Mouse (Mus musculus) ES-E14 (cell line): ENCODE measurements around the gene Mrps34. TPM values are rescaled to one million over a fixed set of nuclear protein-coding genes. Genes with fewer than 3 reads are reported as not detected.

Source experiments
- DNase-seq: peaks from one replicate; pipeline ENCODE4 v3.0.0-alpha.2; 2013; ENCODE audit warnings: low read depth, low spot score
- H3K27ac ChIP-seq: 2 replicates; pipeline ENCODE4 v1.5.1; 2012; ENCODE audit warnings: low read depth, mild to moderate bottlenecking, low read length, moderate library complexity, mixed read lengths; ENCODE audit not compliant: poor library complexity, insufficient read depth, severe bottlenecking
- H3K36me3 ChIP-seq: 2 replicates; pipeline ENCODE4 v1.6.1; 2012; ENCODE audit warnings: mild to moderate bottlenecking, low read length, moderate library complexity, mixed read lengths; ENCODE audit not compliant: control insufficient read depth, poor library complexity, insufficient read depth, severe bottlenecking
- H3K4me1 ChIP-seq, 2 experiments: fragments of 150-350 bp in 1 of 2; sonication (generic) in 1 of 2; 2 replicates each; pipeline ENCODE4 v1.6.1; 2012; ENCODE audit warnings: low read length in 2 of 2, mild to moderate bottlenecking in 1 of 2, mixed read lengths in 1 of 2; ENCODE audit not compliant: control insufficient read depth in 2 of 2, insufficient read depth in 2 of 2, poor library complexity in 1 of 2
- H3K4me3 ChIP-seq, 2 experiments: fragments of 150-350 bp in 1 of 2; sonication (generic) in 1 of 2; 2 replicates each; pipeline ENCODE4 v1.5.1; 2012; ENCODE audit warnings: low read length in 2 of 2, low read depth in 1 of 2, mild to moderate bottlenecking in 1 of 2, mixed read lengths in 1 of 2; ENCODE audit not compliant: insufficient read depth in 1 of 2, poor library complexity in 1 of 2, severe bottlenecking in 1 of 2
- H3K9ac ChIP-seq: 2 replicates; pipeline ENCODE4 v1.6.1; 2012; ENCODE audit warnings: low read depth, mild to moderate bottlenecking, low read length, mixed read lengths; ENCODE audit not compliant: poor library complexity, insufficient read depth, severe bottlenecking
- H3K9me3 ChIP-seq: fragments of 150-350 bp; sonication (generic); 2 replicates; pipeline ENCODE4 v1.6.1; 2012; ENCODE audit warnings: low read depth, mild to moderate bottlenecking, low read length; ENCODE audit not compliant: control insufficient read depth, insufficient read depth
- CHD2 ChIP-seq: IDR thresholded peaks from 2 replicates; pipeline ENCODE4 v1.6.1; 2014; ENCODE audit warnings: mild to moderate bottlenecking, low read depth, low read length, inconsistent platforms
- HCFC1 ChIP-seq: IDR thresholded peaks from 2 replicates; pipeline ENCODE4 v1.6.1; 2012; ENCODE audit warnings: low read length, inconsistent platforms, borderline replicate concordance; ENCODE audit not compliant: insufficient read depth
- MAFK ChIP-seq: IDR thresholded peaks from 2 replicates; pipeline ENCODE4 v1.6.1; 2014; ENCODE audit warnings: mild to moderate bottlenecking, low read depth, low read length, inconsistent platforms; ENCODE audit not compliant: insufficient read depth
- ZC3H11A ChIP-seq: IDR thresholded peaks from 2 replicates; pipeline ENCODE4 v1.6.1; 2012; ENCODE audit warnings: low read depth, mild to moderate bottlenecking, inconsistent platforms, low read length, borderline replicate concordance
- ZNF384 ChIP-seq: IDR thresholded peaks from 2 replicates; pipeline ENCODE4 v1.6.1; 2012; ENCODE audit warnings: low read depth, low read length, inconsistent platforms
- in situ Hi-C, 2 experiments: fragments of 600-800 bp; cut with MboI; formaldehyde crosslinking; loops; one replicate each; pipeline ENCODE4 v1.15.1; 2025; ENCODE audit warnings: low sequenced_read_pairs in 2 of 2, inconsistent platforms in 1 of 2; ENCODE audit not compliant: unreplicated experiment in 2 of 2
- total RNA-seq: library from RNA; depleted of rRNA; stranded (reverse); fragments of 300-350 nt; gene quantifications from 2 replicates; pipeline ENCODE4 v1.2.3, GENCODE M21; 2012

The Mrps34 gene
- total RNA-seq, 1 experiment = 36.1 TPM

DNA sequence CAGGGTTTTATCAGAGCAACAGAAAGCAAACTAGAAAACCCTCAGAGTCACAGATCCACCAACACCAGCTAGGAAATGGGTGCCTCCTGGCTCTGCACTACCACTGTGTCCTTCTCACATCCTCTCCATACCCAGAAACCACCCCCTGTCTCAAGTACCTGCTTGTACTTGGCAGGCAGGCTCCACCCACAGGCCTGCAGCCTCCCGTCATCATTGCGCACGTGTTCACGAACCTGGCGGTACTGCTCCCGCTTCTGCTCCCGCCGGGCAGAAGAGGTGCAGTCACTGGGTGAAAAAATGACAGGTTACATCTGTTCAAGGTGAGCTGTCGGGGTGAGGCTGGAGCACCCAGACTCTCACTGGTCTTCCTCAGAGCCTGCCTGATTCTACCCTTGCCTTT is 8.9 kb downstream of the Mrps34 start:
- peaks cover 0 to 3% of the 10 kb centered on the region in 2 experiments; a peak in 1 of 4 replicates for H3K4me1 ChIP-seq
- H3K9ac ChIP-seq = no peak overlapping the region
- no peak for TF ChIP-seq CHD2
- no peak for TF ChIP-seq ZNF384
- TF ChIP-seq ZC3H11A = no peak
- TF ChIP-seq MAFK = no peak
- no peak for TF ChIP-seq HCFC1
- H3K36me3 ChIP-seq = peaks cover 51% of the 10 kb centered on the region
- H3K4me3 ChIP-seq = no peak overlapping the region
- H3K27ac ChIP-seq = no peak overlapping the region
- no peak for DNase-seq
- in situ Hi-C loops = no loop called here
- no peaks in the 10 kb centered on the region for H3K9me3 ChIP-seq

DNA sequence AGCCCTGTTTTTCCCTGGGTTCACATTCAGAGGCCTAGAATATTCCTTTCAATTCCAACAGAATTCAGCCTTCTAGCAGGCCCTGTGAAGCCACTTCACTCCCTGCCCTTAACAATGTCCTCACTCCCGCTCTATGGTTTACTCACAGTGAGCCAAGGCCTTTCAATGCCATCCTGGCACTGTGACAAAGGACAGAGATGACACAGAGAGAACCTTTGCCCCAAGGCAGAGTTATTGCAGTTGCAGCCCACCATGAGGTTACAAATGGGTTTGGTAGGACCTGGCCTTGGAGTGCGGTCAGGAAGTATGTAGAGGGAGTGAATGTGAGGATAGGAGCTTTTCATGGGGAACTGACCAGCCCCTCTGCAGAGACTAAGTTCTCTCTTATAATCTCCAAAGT is 12.7 kb downstream of the Mrps34 start:
- H3K4me1 ChIP-seq = peaks cover 0 to 3% of the 10 kb centered on the region in 2 experiments; a peak in 1 of 4 replicates

DNA sequence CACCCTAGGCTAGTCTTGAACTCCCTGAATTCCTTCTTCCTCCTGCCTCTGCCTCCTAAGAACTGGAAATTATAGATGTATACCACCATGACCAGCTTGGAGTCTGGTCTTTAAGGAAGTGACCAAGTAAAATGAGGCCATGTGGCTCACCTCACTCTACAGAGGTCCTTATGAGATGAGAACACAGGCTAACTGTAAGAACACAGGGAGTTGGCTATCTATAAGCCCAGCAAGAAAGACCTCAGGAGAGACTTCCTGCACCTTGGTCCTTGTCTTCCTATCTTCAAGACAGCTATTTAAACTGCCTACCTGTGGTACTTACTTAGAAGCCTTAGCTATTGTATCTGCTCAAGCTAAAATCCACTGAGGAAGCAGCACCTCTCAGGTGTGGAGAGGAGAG is 19.1 kb downstream of the Mrps34 start:
- no peak for DNase-seq
- no peak overlapping the region for H3K9ac ChIP-seq
- in situ Hi-C loops = no loop called here
- H3K4me3 ChIP-seq = no peak overlapping the region
- no peak for TF ChIP-seq MAFK
- TF ChIP-seq CHD2 = no peak
- TF ChIP-seq ZC3H11A = no peak
- no peak for TF ChIP-seq ZNF384
- TF ChIP-seq HCFC1 = no peak
- H3K36me3 ChIP-seq = peaks cover 41% of the 10 kb centered on the region
- H3K4me1 ChIP-seq = no peaks in the 10 kb centered on the region
- H3K27ac ChIP-seq = no peak overlapping the region
- no peaks in the 10 kb centered on the region for H3K9me3 ChIP-seq

More for the DNA sequence above, 12.7 kb downstream of the Mrps34 start:
- H3K36me3 ChIP-seq = peaks cover 28% of the 10 kb centered on the region
- in situ Hi-C loops = no loop called here
- no peak overlapping the region for H3K4me3 ChIP-seq
- no peak for DNase-seq
- H3K27ac ChIP-seq = no peak overlapping the region
- TF ChIP-seq CHD2 (no peak), ZNF384 (no peak), ZC3H11A (no peak), HCFC1 (no peak), MAFK (no peak)
- H3K9ac ChIP-seq = no peak overlapping the region
- no peaks in the 10 kb centered on the region for H3K9me3 ChIP-seq

DNA sequence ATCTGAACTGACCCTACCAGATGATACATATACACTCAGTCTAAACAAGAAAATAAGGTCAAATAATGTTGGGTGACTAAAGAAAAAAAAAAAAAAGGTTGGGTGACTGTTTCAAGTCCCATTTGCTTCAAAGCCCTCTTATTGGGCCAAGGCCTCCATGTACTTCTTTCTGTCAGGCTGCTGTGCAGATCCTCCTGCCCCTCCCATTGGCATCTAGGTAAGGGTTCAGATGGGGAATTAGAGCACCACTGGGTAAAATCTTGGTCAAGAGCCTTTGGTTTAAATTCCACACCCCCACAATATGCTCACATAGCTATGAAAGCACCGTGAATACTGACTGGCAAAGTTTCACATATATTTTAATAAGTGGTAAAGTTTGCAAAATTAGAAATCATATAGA is 28.3 kb downstream of the Mrps34 start:
- Histone ChIP-seq H3K4me3 (no peak overlapping the region), H3K4me1 (no peaks in the 10 kb centered on the region), H3K36me3 (peaks cover 13% of the 10 kb centered on the region), H3K27ac (no peak overlapping the region), H3K9ac (no peak overlapping the region), H3K9me3 (no peaks in the 10 kb centered on the region)
- in situ Hi-C loops = no loop called here
- TF ChIP-seq MAFK (no peak), HCFC1 (no peak), ZC3H11A (no peak), ZNF384 (no peak), CHD2 (no peak)
- DNase-seq = no peak

DNA sequence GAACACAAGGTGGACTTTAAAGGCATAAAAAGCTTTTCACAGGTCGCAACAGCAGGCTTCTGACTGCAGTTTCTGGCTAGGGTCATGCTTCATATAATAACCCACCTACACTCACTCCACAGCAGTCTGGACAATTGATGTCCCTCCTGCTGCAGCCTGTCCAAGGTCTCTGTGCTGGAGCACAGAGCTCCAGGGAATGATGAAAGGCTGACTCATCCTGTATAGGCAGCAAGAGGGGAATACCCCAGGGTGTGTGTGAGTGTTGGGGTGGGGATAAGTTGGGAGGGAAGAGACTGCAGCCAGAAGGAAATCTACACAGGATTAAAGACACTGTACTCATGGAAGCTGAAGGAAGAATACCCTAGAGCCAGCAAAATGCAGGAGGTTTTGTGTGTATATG is 34.6 kb downstream of the Mrps34 start:
- DNase-seq = no peak
- no peak overlapping the region for H3K4me3 ChIP-seq
- no peak overlapping the region for H3K9ac ChIP-seq
- no peaks in the 10 kb centered on the region for H3K9me3 ChIP-seq
- H3K36me3 ChIP-seq = peaks cover 2% of the 10 kb centered on the region
- no peak for TF ChIP-seq HCFC1
- no peak for TF ChIP-seq CHD2
- no peak for TF ChIP-seq ZC3H11A
- no peak for TF ChIP-seq MAFK
- TF ChIP-seq ZNF384 = no peak
- H3K27ac ChIP-seq = no peak overlapping the region; the same call in 1 of the 2 replicates
- peaks cover 0 to 3% of the 10 kb centered on the region in 2 experiments; a peak in 1 of 4 replicates for H3K4me1 ChIP-seq
- in situ Hi-C loops = no loop called here
